Mouse (Mus musculus) forebrain, embryonic 15.5 days (tissue): ENCODE measurements around the gene Pnn. TPM values are rescaled to one million over a fixed set of nuclear protein-coding genes. Genes with fewer than 3 reads are reported as not detected.

Experiments
- polyA plus RNA-seq: library from polyadenylated mRNA; unstranded; fragments of >200 nt; fragmentation: Nextera tagmentation; extraction: Ambion mirVana; gene quantifications from 2 replicates; pipeline ENCODE4 v1.2.1, GENCODE M21; 2015

Gene Pnn
- polyA plus RNA-seq, 1 experiment from 2014 or later, result 85.9 TPM

Other genes with a start within 250 kb of the Pnn start
- 99.4 and 102 TPM in 2 replicates for gene Sec23a, start 54.9 kb upstream of the Pnn start, polyA plus RNA-seq
- 15.7 TPM in 2 replicates for gene Gemin2, start 53.5 kb upstream of the Pnn start, polyA plus RNA-seq
- gene Trappc6b, start 5.4 kb upstream of the Pnn start, polyA plus RNA-seq, result 150 and 159 TPM in 2 replicates
- gene Mia2, start 28.9 kb downstream of the Pnn start, polyA plus RNA-seq, result 32.3 and 37.2 TPM in 2 replicates
- gene Fbxo33, start 152.8 kb downstream of the Pnn start, polyA plus RNA-seq, result 8.2 and 9.3 TPM in 2 replicates